ENCODE assay signal across 8 mouse cellular contexts in the genomic region with DNA sequence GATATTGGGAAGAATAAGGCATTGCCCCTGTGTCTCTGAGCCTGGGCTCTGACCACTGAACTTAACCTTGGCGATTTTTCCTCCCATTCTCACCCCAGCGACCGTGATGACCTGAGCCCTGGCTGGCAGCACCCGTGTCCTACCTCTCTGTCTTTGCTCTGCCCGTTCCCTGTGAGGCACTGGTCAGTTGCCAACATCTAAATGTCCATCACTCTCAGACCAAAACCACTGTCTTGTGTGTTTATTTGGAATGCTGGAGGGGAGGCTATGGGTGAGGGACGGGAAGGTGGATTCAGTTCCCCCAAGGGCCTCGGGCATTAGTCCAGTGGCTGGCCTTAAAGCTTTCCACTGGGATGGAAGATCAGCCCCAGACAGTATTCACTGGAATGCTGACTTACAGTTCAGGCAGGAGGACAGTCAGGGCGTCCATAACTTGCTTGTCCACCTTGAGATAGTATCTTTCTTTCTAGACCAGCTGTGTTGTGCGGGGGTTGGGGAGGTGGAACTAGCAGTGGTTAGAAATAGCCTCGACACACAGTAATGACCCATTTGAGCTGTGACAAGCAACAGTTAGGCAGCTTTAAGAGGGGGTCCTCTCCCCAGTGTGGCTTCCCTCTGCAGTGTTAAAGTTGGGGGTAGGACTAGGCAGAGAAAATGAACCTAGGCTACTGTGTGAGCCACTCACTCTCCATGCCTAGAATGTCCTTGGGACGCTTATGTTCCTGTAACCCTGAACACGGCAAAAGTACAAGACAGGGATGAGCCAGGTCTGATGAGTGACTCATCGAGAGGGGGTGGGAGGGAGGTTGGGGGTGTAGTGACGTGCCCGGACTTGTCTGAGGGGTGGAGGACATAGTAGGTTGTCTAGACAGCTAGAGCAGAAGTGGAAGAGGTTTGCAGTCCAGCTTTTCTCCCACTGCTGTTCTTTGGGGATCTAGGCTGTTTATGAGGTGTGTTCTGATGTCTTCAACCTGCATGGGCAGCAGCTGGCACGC. TPM values are rescaled to one million over a fixed set of nuclear protein-coding genes. Genes with fewer than 3 reads are reported as not detected.
A peak's percentile ranks its signal among the peaks of the same experiment; 100 is the strongest.
DNase-seq lines count a peak whose midpoint lies in the region; ATAC-seq and TF ChIP-seq lines count a peak whose summit lies in the region.

No protein-coding gene starts in this region.

- H3K9ac ChIP-seq in embryonic facial prominence, embryonic 13.5 days, result peak overlapping the region; percentile 87; the same call in 1 of the 2 replicates
- peak overlapping the region; percentile 87 for H3K9ac ChIP-seq in midbrain, postnatal 0 days (replicated peaks; ENCODE audit: low read length, poor library complexity, severe bottlenecking)

- TF ChIP-seq CTCF in left cerebral cortex, adult 2 months (IDR thresholded peaks at IDR 0.05), result no peak
- no peak for TF ChIP-seq CTCF in midbrain, postnatal 0 days (IDR thresholded peaks at IDR 0.05)

- ATAC-seq in embryonic facial prominence, embryonic 13.5 days (ENCODE audit: insufficient number of reproducible peaks, insufficient read depth, low FRiP score, low TSS enrichment, low read depth), result no peak
- no peak for ATAC-seq in midbrain, postnatal 0 days (ENCODE audit: low FRiP score)

- WGBS in embryonic facial prominence, embryonic 13.5 days, result 71% methylated on average over 16 of the region's 16 CpGs
- 80% methylated on average over 16 of the region's 16 CpGs for WGBS in midbrain, postnatal 0 days

- peaks cover 14% of the 10 kb centered on the region; the same call in 1 of the 2 replicates for H3K27me3 ChIP-seq in embryonic facial prominence, embryonic 13.5 days
- H3K27me3 ChIP-seq in midbrain, postnatal 0 days (ENCODE audit: insufficient read depth, low read length), result no peaks in the 10 kb centered on the region

- peak in 1 of 2 experiments; percentile 15 for DNase-seq in left cerebral cortex, adult 2 months (ENCODE audit: extremely low spot score in 1 of 2, low spot score in 2 of 2)
- DNase-seq in left cerebral cortex, adult 8-10 months (ENCODE audit: low spot score in 2 of 2), result no peak
- peak; percentile 88 for DNase-seq in R1 (ENCODE audit: low read depth, low spot score)
- DNase-seq in midbrain, postnatal 0 days (ENCODE audit: low spot score), result no peak
- DNase-seq in right cerebral cortex, postnatal 14 days, result no peak
- DNase-seq in kidney, adult 9 months, result no peak
- no peak for DNase-seq in thymus, postnatal 25 days

- H3K4me2 ChIP-seq in embryonic facial prominence, embryonic 13.5 days, result peak overlapping the region; percentile 95
- peak overlapping the region; percentile 95 for H3K4me2 ChIP-seq in midbrain, postnatal 0 days (ENCODE audit: low read depth, low read length, poor library complexity, severe bottlenecking)

- H3K9me3 ChIP-seq in embryonic facial prominence, embryonic 13.5 days, result no peaks in the 10 kb centered on the region
- H3K9me3 ChIP-seq in midbrain, postnatal 0 days (ENCODE audit: low read length), result no peaks in the 10 kb centered on the region

- peaks cover 24% of the 10 kb centered on the region for H3K4me1 ChIP-seq in embryonic facial prominence, embryonic 13.5 days
- H3K4me1 ChIP-seq in midbrain, postnatal 0 days (ENCODE audit: insufficient read depth, low read length), result peaks cover 18% of the 10 kb centered on the region

- H3K36me3 ChIP-seq in embryonic facial prominence, embryonic 13.5 days, result no peaks in the 10 kb centered on the region
- no peaks in the 10 kb centered on the region for H3K36me3 ChIP-seq in midbrain, postnatal 0 days (ENCODE audit: insufficient read depth, low read length)

- intact Hi-C loops in left cerebral cortex, adult 2 months (cut with DNase I), result no loop called here

- peak overlapping the region; percentile 99 for H3K27ac ChIP-seq in left cerebral cortex, adult 2 months
- H3K27ac ChIP-seq in embryonic facial prominence, embryonic 13.5 days, result no peak overlapping the region
- no peak overlapping the region for H3K27ac ChIP-seq in midbrain, postnatal 0 days (ENCODE audit: low read depth, low read length)

- H3K4me3 ChIP-seq in left cerebral cortex, adult 2 months, result peak overlapping the region; percentile 85
- peak overlapping the region; percentile 2; the same call in 1 of the 2 replicates for H3K4me3 ChIP-seq in embryonic facial prominence, embryonic 13.5 days
- peak overlapping the region; percentile 71 for H3K4me3 ChIP-seq in midbrain, postnatal 0 days (ENCODE audit: low read depth, low read length)

RNA-seq across cellular contexts. Expression of gene Fndc10, which starts 2.4 kb away (rescaled TPM):
- total RNA-seq in left cerebral cortex, adult 2 months (2021), result 10 to 100 TPM; 26.2 to 33.4 TPM
- total RNA-seq in left cerebral cortex, adult 8-10 months (2022), result 10 to 100 TPM; 31.6 to 37.7 (median 34.7) TPM
- polyA plus RNA-seq in embryonic facial prominence, embryonic 13.5 days (2015; fragmentation: Nextera tagmentation; extraction: Ambion mirVana), result 6.5 and 8.7 TPM in 2 replicates
- total RNA-seq in midbrain, postnatal 0 days (2014; rRNA removed), result 43.8 and 46.4 TPM in 2 replicates
- polyA plus RNA-seq in midbrain, postnatal 0 days (2015; fragmentation: Nextera tagmentation; extraction: Ambion mirVana), result 24.3 and 27.4 TPM in 2 replicates

RNA-seq across cellular contexts. Expression of gene Ssu72, which starts 8.0 kb away (rescaled TPM):
- total RNA-seq in left cerebral cortex, adult 2 months (2021), result 10 to 100 TPM; 89.2 to 98.0 TPM
- 100 to 1,000 TPM in 2 of 4 experiments, 10 to 100 TPM in 2; 91.0 to 111 (median 98.8) TPM for total RNA-seq in left cerebral cortex, adult 8-10 months (2022)
- polyA plus RNA-seq in embryonic facial prominence, embryonic 13.5 days (2015; fragmentation: Nextera tagmentation; extraction: Ambion mirVana), result 136 and 142 TPM in 2 replicates
- 84.1 and 90.7 TPM in 2 replicates for total RNA-seq in midbrain, postnatal 0 days (2014; rRNA removed)
- 152 and 153 TPM in 2 replicates for polyA plus RNA-seq in midbrain, postnatal 0 days (2015; fragmentation: Nextera tagmentation; extraction: Ambion mirVana)

RNA-seq across cellular contexts. Expression of gene Mib2, which starts 27.6 kb away (rescaled TPM):
- 100 to 1,000 TPM; 133 to 140 TPM for total RNA-seq in left cerebral cortex, adult 2 months (2021)
- total RNA-seq in left cerebral cortex, adult 8-10 months (2022), result 100 to 1,000 TPM; 108 to 124 (median 117) TPM
- 36.1 and 36.7 TPM in 2 replicates for polyA plus RNA-seq in embryonic facial prominence, embryonic 13.5 days (2015; fragmentation: Nextera tagmentation; extraction: Ambion mirVana)
- 115 and 118 TPM in 2 replicates for total RNA-seq in midbrain, postnatal 0 days (2014; rRNA removed)
- polyA plus RNA-seq in midbrain, postnatal 0 days (2015; fragmentation: Nextera tagmentation; extraction: Ambion mirVana), result 49.3 and 49.5 TPM in 2 replicates

RNA-seq across cellular contexts. Expression of gene Tmem240, which starts 38.0 kb away (rescaled TPM):
- total RNA-seq in left cerebral cortex, adult 2 months (2021), result 10 to 100 TPM; 54.0 to 57.0 TPM
- total RNA-seq in left cerebral cortex, adult 8-10 months (2022), result 10 to 100 TPM; 43.9 to 53.3 (median 48.9) TPM
- polyA plus RNA-seq in embryonic facial prominence, embryonic 13.5 days (2015; fragmentation: Nextera tagmentation; extraction: Ambion mirVana), result 1.2 and 1.4 TPM in 2 replicates
- 51.0 and 78.0 TPM in 2 replicates for total RNA-seq in midbrain, postnatal 0 days (2014; rRNA removed)
- polyA plus RNA-seq in midbrain, postnatal 0 days (2015; fragmentation: Nextera tagmentation; extraction: Ambion mirVana), result 34.9 and 37.9 TPM in 2 replicates

RNA-seq across cellular contexts. Expression of gene Mmp23, which starts 43.4 kb away (rescaled TPM):
- total RNA-seq in left cerebral cortex, adult 2 months (2021), result 1 to 10 TPM; 4.1 to 5.4 TPM
- 1 to 10 TPM in 3 of 4 experiments, under 1 TPM in 1; 0.99 to 2.8 (median 2.1) TPM for total RNA-seq in left cerebral cortex, adult 8-10 months (2022)
- 24.8 and 26.1 TPM in 2 replicates for polyA plus RNA-seq in embryonic facial prominence, embryonic 13.5 days (2015; fragmentation: Nextera tagmentation; extraction: Ambion mirVana)
- 4.1 and 6.4 TPM in 2 replicates for total RNA-seq in midbrain, postnatal 0 days (2014; rRNA removed)
- 4.4 and 5.6 TPM in 2 replicates for polyA plus RNA-seq in midbrain, postnatal 0 days (2015; fragmentation: Nextera tagmentation; extraction: Ambion mirVana)

Comparison
In these comparisons a context has a peak if more than half of its experiments do, and no peak if none do; other contexts are left out.
1. H3K4me3 ChIP-seq: peak in every context shown above with its lines; median percentile 85 in left cerebral cortex, adult 2 months; 71 in midbrain, postnatal 0 days; 2 in embryonic facial prominence, embryonic 13.5 days.